Mouse (Mus musculus) megakaryocyte-erythroid progenitor cell, adult 5-6 weeks (primary cell): ENCODE measurements around the gene Calm2. TPM values are rescaled to one million over a fixed set of nuclear protein-coding genes. Genes with fewer than 3 reads are reported as not detected.

Experiments used
- ATAC-seq: replicated peaks from 2 replicates; pipeline ENCODE4 v1.8.0; 2016; ENCODE audit warnings: mild to moderate bottlenecking, inconsistent platforms; ENCODE audit not compliant: severe bottlenecking, poor library complexity, low FRiP score, low TSS enrichment
- total RNA-seq, 2 experiments: library from RNA; stranded (forward) in 1 of 2; stranded (reverse) in 1 of 2; fragments of 200-1000, 215-1000 nt in 1 of 2; fragments of >200 nt in 1 of 2; fragmentation: Nextera tagmentation in 1 of 2; gene quantifications; 2 replicates each; pipeline ENCODE4 v1.2.3; 2014 to 2017

The Calm2 gene
- total RNA-seq (2014; fragmentation: Nextera tagmentation) (286 and 288 TPM in 2 replicates), total RNA-seq (2017) (970 and 1,345 TPM in 2 replicates)

GRCm38 (mm10) chr17:87446767-87447611 lies at the start of gene Calm2:
Calm2 (minus strand) TSS chr17:87446935.
- peak; percentile 91 for ATAC-seq

- no peak for ATAC-seq
These were observed 48.8 kb upstream of the Calm2 start for GRCm38 (mm10) chr17:87495504-87495903.

GRCm38 (mm10) chr17:87494310-87494709 lies 47.6 kb upstream of the Calm2 start:
- no peak for ATAC-seq

GRCm38 (mm10) chr17:87492286-87492685 lies 45.6 kb upstream of the Calm2 start:
- no peak for ATAC-seq

DNA sequence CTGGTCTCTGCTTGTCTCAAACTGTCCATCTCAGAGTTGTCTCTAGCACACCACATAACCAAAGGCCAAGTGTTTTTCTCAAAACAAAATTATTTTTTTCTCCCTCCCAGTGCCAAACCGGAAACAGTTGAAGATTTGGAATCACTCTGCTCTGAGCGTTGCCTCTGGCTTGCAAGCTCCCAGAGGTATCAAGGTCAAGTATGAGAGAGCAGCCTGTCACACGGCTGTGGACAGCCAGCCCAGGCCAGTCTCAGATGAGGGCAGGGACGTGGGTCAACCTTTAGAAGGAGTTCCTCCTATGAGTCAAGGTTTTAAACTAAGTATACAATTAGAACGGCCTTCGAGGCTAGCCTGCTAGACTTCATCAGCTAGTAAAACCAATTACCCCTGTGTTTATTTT lies 43.6 kb upstream of the Calm2 start:
- no peak for ATAC-seq

- ATAC-seq: no peak
These were observed 39.0 kb upstream of the Calm2 start for GRCm38 (mm10) chr17:87485751-87486150.

DNA sequence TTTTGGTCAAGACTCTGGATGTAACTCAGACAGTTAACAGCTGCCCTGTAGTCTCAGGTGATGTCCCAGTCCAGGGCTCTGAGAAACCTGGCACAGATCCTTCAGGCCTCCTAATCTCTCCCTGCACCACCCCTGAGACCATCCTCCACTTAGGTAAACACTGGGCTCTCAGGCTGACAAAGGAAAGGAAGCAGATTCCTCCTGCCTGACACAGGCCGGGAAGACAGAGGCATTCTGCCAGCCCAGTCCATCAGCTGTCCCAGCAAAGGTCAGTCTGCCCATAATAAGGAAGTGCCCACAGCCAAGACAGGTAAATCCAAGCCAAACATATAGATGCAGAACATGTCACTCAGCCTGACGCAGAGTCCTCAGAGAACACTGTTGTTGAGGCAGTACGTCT lies 36.1 kb upstream of the Calm2 start:
- no peak for ATAC-seq

DNA sequence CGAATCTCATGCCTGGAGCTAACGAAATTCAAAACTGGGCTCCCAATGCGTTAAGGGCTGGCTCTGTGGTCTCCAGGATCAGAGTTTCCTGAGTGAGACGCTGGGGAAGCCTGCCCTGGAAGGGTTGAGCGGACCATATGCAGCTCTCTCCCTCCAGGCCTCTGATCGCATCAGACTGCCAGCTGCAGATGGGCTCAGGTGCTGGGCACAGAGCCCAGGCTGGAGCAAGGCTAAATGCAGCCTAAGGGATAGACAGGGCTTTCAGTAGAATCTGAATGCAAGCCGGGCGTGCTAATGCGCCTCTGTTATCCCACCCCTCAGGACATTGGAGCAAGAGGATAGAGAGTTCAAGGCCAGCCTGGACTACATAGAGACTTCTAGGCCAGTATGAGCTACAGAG lies 31.8 kb upstream of the Calm2 start:
- ATAC-seq: no peak

GRCm38 (mm10) chr17:87477611-87478010 lies 30.9 kb upstream of the Calm2 start:
- no peak for ATAC-seq

GRCm38 (mm10) chr17:87475356-87475755 lies 28.6 kb upstream of the Calm2 start:
- ATAC-seq: no peak

- no peak for ATAC-seq
These were observed 27.7 kb upstream of the Calm2 start for GRCm38 (mm10) chr17:87474501-87474795.

DNA sequence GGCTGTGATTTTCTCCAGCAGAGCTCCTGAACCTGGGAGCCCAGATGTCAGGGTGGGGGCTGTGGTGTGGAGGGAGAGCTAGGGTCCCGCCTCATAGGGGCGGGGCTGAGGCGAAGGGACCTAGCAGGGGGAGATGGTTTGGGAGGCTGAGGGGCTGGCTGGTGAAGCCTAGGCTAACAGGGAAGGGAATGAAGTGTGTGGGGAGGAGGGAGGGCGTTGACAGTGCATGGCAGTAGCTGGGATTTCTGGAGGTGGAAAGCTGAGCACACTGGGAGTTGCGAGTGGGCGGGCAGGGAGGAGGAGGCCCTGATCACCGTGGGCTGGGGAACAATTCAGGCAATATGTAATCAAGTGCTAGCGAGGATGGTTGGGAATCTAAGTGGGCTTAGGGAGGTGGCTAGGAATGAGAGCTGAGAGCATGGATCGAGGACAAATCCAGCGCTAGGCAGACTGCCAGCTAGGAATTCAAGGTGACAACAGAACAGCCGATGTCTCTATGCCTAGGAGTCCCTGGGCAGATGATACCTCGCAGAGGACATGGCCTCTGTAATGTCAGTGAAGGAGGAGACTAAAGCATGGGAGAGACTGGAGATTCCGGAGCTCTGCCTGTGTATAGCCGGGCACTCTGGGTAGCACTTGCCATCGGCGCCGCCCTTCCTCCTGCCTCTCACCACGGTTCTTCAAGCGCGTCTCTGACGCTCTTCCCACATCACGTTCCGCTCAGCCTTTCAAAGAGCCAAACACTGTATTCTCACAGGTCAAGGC lies 27.2 kb upstream of the Calm2 start:
- ATAC-seq: peak; percentile 39

DNA sequence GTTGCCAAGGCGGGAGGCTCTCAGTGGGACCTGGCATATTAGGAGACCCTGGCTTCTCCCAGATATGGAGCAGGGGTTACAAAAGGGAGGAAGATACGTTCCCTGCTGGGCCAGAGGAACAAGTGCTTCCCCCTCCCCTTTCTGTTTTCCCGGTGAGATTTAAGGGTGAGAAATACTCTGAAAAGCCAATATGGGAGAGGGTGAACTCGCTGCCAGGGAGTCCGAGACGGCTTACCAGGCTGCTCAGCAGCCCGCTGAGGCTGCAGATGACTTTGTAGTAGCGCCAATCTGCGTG lies 26.7 kb upstream of the Calm2 start:
- ATAC-seq: no peak

GRCm38 (mm10) chr17:87472879-87473278 lies 26.1 kb upstream of the Calm2 start:
- no peak for ATAC-seq

DNA sequence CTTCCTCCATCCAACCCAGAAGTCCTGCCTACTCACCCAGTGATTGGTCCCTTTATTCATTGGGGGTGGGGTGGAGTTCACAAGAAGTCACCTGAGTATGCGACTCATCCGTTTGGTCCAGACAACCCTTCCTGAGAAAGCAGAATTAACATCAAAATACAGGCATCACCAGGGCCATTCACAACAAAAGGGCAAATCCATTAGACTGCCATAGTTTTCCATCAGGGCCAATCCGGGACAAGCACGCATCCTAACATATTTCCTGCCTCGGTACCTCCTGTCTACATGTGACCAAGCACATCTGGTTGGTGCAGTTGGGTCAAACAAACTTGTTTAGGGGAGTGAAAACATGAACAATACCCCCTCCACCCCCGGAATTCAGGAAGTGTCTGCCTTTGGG lies 24.9 kb upstream of the Calm2 start:
- ATAC-seq: no peak

- ATAC-seq: peak; percentile 62
These were observed 24.1 kb upstream of the Calm2 start for GRCm38 (mm10) chr17:87470797-87471196.

DNA sequence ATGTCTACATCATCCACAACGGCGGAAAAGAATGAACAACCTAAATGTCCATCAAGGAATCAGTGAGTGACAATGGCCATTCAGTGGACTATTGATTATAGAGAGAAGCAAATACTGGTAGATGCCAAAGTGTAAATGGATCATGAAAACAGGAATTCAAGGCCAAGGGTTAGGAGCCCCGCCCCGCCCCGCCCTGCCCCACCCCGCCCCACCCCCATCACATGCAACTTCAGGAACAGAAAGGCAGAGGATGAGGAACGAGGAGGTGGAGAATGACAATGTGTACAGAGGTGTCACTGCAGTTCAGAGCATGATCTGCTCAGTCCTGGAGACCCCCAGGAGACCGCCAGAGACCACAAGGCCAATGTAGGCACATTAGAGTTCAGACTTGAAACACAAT lies 23.5 kb upstream of the Calm2 start:
- no peak for ATAC-seq

DNA sequence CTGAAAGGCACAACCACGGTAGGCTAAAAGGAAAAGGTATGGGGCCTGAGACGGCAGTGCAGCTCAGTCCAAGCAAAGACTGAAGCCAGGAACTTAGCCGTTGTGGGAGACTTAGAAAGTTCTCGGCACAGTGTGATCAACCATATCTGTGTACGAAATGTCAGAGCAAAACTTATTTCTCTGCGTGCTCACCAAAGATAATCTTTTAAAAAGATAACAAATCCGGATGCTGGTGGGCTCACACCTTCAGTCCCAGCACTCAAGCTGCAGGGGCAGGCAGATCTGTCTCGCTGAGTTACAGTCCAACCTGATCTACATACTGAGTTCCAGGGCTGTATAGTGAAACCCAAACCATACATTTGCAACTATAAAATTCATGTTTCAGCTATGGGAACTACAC lies 22.7 kb upstream of the Calm2 start:
- peak; percentile 45 for ATAC-seq

GRCm38 (mm10) chr17:87468616-87469015 lies 21.9 kb upstream of the Calm2 start:
- no peak for ATAC-seq

DNA sequence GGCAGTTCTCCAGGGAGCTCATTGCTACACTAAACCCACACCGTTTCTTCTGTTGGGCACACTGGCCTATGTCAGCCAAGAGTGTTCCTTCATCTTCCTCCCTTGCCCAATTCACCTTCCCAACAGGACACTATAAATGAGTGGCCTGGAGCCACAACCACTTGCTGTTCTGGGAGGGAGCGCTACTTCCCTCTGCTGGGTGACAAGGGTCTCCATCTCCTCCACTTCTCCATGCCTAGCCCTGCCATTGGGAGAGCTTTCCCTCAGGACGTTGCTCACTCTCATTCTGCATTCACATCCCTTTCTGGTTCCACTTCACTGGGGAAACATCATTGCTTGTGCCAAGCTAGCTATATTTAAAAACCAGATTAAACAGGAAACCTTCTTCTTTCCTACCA lies 14.8 kb upstream of the Calm2 start:
- no peak for ATAC-seq
